Mouse (Mus musculus) CH12.LX (cell line): ENCODE results near the gene Magi2. TPM values are rescaled to one million over a fixed set of nuclear protein-coding genes. Genes with fewer than 3 reads are reported as not detected.

Source experiments
- DNase-seq: peaks from one replicate; pipeline ENCODE4 v3.0.0-alpha.2; 2013; ENCODE audit errors: extremely low read depth
- H3K27ac ChIP-seq: 2 replicates; pipeline ENCODE4 v1.5.1; 2012; ENCODE audit warnings: low read depth, mild to moderate bottlenecking, control low read depth, moderate library complexity; ENCODE audit not compliant: insufficient read depth
- H3K27me3 ChIP-seq: replicated peaks from 2 replicates; pipeline ENCODE3; 2012; ENCODE audit warnings: inconsistent platforms
- H3K36me3 ChIP-seq, 2 experiments: replicated peaks in 1 of 2; 2 replicates each; pipeline versions ENCODE3 to v1.6.1; 2012; ENCODE audit warnings: inconsistent platforms in 1 of 2, low read length in 1 of 2, mild to moderate bottlenecking in 1 of 2, mixed read lengths in 1 of 2, moderate library complexity in 1 of 2; ENCODE audit not compliant: control insufficient read depth in 1 of 2, insufficient read depth in 1 of 2
- H3K4me1 ChIP-seq, 2 experiments: 2 replicates each; pipeline ENCODE4 v1.6.1; 2012; ENCODE audit warnings: inconsistent platforms in 1 of 2, moderate library complexity in 1 of 2; ENCODE audit not compliant: insufficient read depth in 2 of 2, control insufficient read depth in 1 of 2
- H3K4me2 ChIP-seq: 2 replicates; pipeline ENCODE4 v1.6.1; 2012; ENCODE audit warnings: low read depth, mild to moderate bottlenecking, control low read depth; ENCODE audit not compliant: poor library complexity, insufficient read depth, severe bottlenecking
- H3K4me3 ChIP-seq, 3 experiments: fragments of 150-350 bp in 1 of 3; sonication (generic) in 1 of 3; replicated peaks in 1 of 3; 2 replicates each; pipeline versions ENCODE3 to v1.5.1; 2011 to 2012; ENCODE audit warnings: low read depth in 2 of 3, low read length in 2 of 3, mild to moderate bottlenecking in 2 of 3, moderate library complexity in 2 of 3, control low read depth in 1 of 3, improper control_type of control experiment in 1 of 3, inconsistent platforms in 1 of 3, mixed read lengths in 1 of 3; ENCODE audit not compliant: poor library complexity in 1 of 3
- H3K79me2 ChIP-seq: replicated peaks from 2 replicates; pipeline ENCODE4 v1.6.1; 2012; ENCODE audit warnings: mild to moderate bottlenecking, moderate library complexity; ENCODE audit not compliant: control insufficient read depth, poor library complexity, insufficient read depth, severe bottlenecking; ENCODE audit errors: extremely low read depth
- H3K9ac ChIP-seq: 2 replicates; pipeline ENCODE4 v1.6.1; 2012; ENCODE audit warnings: low read depth, mild to moderate bottlenecking, control low read depth, moderate library complexity; ENCODE audit not compliant: insufficient read depth
- H3K9me3 ChIP-seq: replicated peaks from 2 replicates; pipeline ENCODE3; 2012; ENCODE audit warnings: low read length, inconsistent platforms, mixed read lengths
- CHD1 ChIP-seq: IDR thresholded peaks from 2 replicates; pipeline ENCODE4 v1.6.1; 2012; ENCODE audit warnings: low read depth, low read length, improper control_type of control experiment, inconsistent platforms
- CTCF ChIP-seq, 2 experiments: IDR thresholded peaks in 1 of 2; conservative IDR thresholded peaks in 1 of 2; 2 replicates each; pipeline ENCODE4 v1.5.1; 2011 to 2012; ENCODE audit warnings: low read depth in 2 of 2, low read length in 2 of 2, improper control_type of control experiment in 1 of 2, inconsistent platforms in 1 of 2, mild to moderate bottlenecking in 1 of 2, moderate library complexity in 1 of 2
- E2F4 ChIP-seq: IDR thresholded peaks from 2 replicates; pipeline ENCODE4 v1.6.1; 2011; ENCODE audit warnings: low read depth, low read length, improper control_type of control experiment; ENCODE audit not compliant: insufficient replicate concordance
- GABPA ChIP-seq: IDR thresholded peaks from 2 replicates; pipeline ENCODE4 v1.6.1; 2012; ENCODE audit warnings: low read depth, low read length, improper control_type of control experiment, inconsistent platforms; ENCODE audit not compliant: insufficient replicate concordance
- JUN ChIP-seq: IDR thresholded peaks from 2 replicates; pipeline ENCODE4 v1.6.1; 2011; ENCODE audit warnings: low read depth, mild to moderate bottlenecking, low read length, improper control_type of control experiment, moderate library complexity; ENCODE audit not compliant: insufficient read depth
- JUND ChIP-seq: conservative IDR thresholded peaks from 2 replicates; pipeline ENCODE4 v1.6.1; 2011; ENCODE audit warnings: low read depth, low read length, improper control_type of control experiment
- KAT2A ChIP-seq: IDR thresholded peaks from 2 replicates; pipeline ENCODE4 v1.6.1; 2012; ENCODE audit warnings: low read length, improper control_type of control experiment, inconsistent platforms; ENCODE audit not compliant: insufficient replicate concordance
- MAFK ChIP-seq: IDR thresholded peaks from 2 replicates; pipeline ENCODE4 v1.6.1; 2011; ENCODE audit warnings: low read length, improper control_type of control experiment; ENCODE audit not compliant: insufficient replicate concordance
- MAZ ChIP-seq: IDR thresholded peaks from 2 replicates; pipeline ENCODE4 v1.6.1; 2012; ENCODE audit warnings: low read depth, mild to moderate bottlenecking, inconsistent platforms, low read length, improper control_type of control experiment, moderate library complexity
- MXI1 ChIP-seq: IDR thresholded peaks from 2 replicates; pipeline ENCODE4 v1.6.1; 2011; ENCODE audit warnings: mild to moderate bottlenecking, low read depth, low read length, improper control_type of control experiment
- NELFE ChIP-seq: IDR thresholded peaks from 2 replicates; pipeline ENCODE4 v1.6.1; 2011; ENCODE audit warnings: low read depth, low read length, improper control_type of control experiment
- NRF1 ChIP-seq: IDR thresholded peaks from 2 replicates; pipeline ENCODE4 v1.6.1; 2014; ENCODE audit warnings: low read depth, mild to moderate bottlenecking, inconsistent platforms, low read length, improper control_type of control experiment, moderate library complexity
- POLR2AphosphoS2 ChIP-seq: IDR thresholded peaks from 2 replicates; pipeline ENCODE4 v1.6.1; 2011; ENCODE audit warnings: low read depth, low read length, improper control_type of control experiment
- RCOR1 ChIP-seq: conservative IDR thresholded peaks from 2 replicates; pipeline ENCODE4 v1.6.1; 2012; ENCODE audit warnings: low read depth, mild to moderate bottlenecking, inconsistent platforms, low read length, improper control_type of control experiment
- SIN3A ChIP-seq: IDR thresholded peaks from 2 replicates; pipeline ENCODE4 v1.6.1; 2012; ENCODE audit warnings: low read length, improper control_type of control experiment, inconsistent platforms
- USF2 ChIP-seq: conservative IDR thresholded peaks from 2 replicates; pipeline ENCODE4 v1.6.1; 2011; ENCODE audit warnings: low read depth, low read length, improper control_type of control experiment
- ZC3H11A ChIP-seq: IDR thresholded peaks from 2 replicates; pipeline ENCODE4 v1.6.1; 2012; ENCODE audit warnings: low read depth, mild to moderate bottlenecking, inconsistent platforms, low read length, improper control_type of control experiment
- ZKSCAN1 ChIP-seq: IDR thresholded peaks from 2 replicates; pipeline ENCODE4 v1.6.1; 2012; ENCODE audit warnings: low read depth, inconsistent platforms, low read length, improper control_type of control experiment, borderline replicate concordance
- ZNF384 ChIP-seq: IDR thresholded peaks from 2 replicates; pipeline ENCODE4 v1.6.1; 2012; ENCODE audit warnings: low read depth, low read length, improper control_type of control experiment, inconsistent platforms
- dilution Hi-C: fragments of 300-500 bp; cut with MboI; formaldehyde crosslinking; loops from 2 replicates; pipeline ENCODE4 v1.14.3; 2020; ENCODE audit warnings: low sequenced_read_pairs; ENCODE audit not compliant: extremely low pct_unique_long_range_greater_than_20kb, extremely low pct_ligation_motif_present
- in situ Hi-C: fragments of 300-500 bp; cut with MboI; formaldehyde crosslinking; loops from 3 replicates; pipeline ENCODE4 v1.14.3; 2019; ENCODE audit warnings: low sequenced_read_pairs, low pct_ligation_motif_present, low pct_unique_long_range_greater_than_20kb, mixed read lengths
- polyA plus RNA-seq: library from polyadenylated mRNA; unstranded; fragments of >175 nt; gene quantifications from 2 replicates; pipeline ENCODE4 v1.2.1, GENCODE M21; 2012; ENCODE audit warnings: low read depth; ENCODE audit not compliant: insufficient read length
- total RNA-seq, 2 experiments: library from RNA; depleted of rRNA; stranded (reverse); fragments of 300-350 nt in 1 of 2; fragments of >200 nt in 1 of 2; gene quantifications; 2 replicates each; pipeline ENCODE4 v1.2.3; 2012 to 2014

Gene Magi2
- total and polyA plus RNA-seq, 3 experiments, result 0.37 to 0.63 (median 0.42) TPM

GRCm38 (mm10) chr5:19787522-19788144 is 560.8 kb downstream of the Magi2 start:
- no peak overlapping the region for H3K4me2 ChIP-seq
- no peaks in the 10 kb centered on the region for H3K79me2 ChIP-seq
- no peaks in the 10 kb centered on the region for H3K36me3 ChIP-seq
- no peak overlapping the region for H3K27ac ChIP-seq
- in situ Hi-C loops (no loop called here), dilution Hi-C loops (no loop called here)
- no peak overlapping the region for H3K4me3 ChIP-seq
- no peak for DNase-seq
- no peaks in the 10 kb centered on the region for H3K27me3 ChIP-seq
- H3K9ac ChIP-seq, result no peak overlapping the region
- no peak for TF ChIP-seq GABPA
- TF ChIP-seq JUN, result no peak
- no peak for TF ChIP-seq KAT2A
- TF ChIP-seq ZKSCAN1, result no peak
- TF ChIP-seq POLR2AphosphoS2, result no peak
- TF ChIP-seq ZC3H11A, result no peak
- no peaks in the 10 kb centered on the region for H3K4me1 ChIP-seq
- peaks cover 3% of the 10 kb centered on the region for H3K9me3 ChIP-seq

- H3K36me3 ChIP-seq, result no peaks in the 10 kb centered on the region
- no peak for TF ChIP-seq SIN3A
- no peak for TF ChIP-seq GABPA
- no peaks in the 10 kb centered on the region for H3K79me2 ChIP-seq
- DNase-seq, result no peak
- no peak overlapping the region for H3K4me2 ChIP-seq
- no peaks in the 10 kb centered on the region for H3K4me1 ChIP-seq
- no peaks in the 10 kb centered on the region for H3K27me3 ChIP-seq
- no peak overlapping the region for H3K4me3 ChIP-seq
- dilution Hi-C loops, result no loop called here
- no peaks in the 10 kb centered on the region for H3K9me3 ChIP-seq
- H3K9ac ChIP-seq, result no peak overlapping the region
- no peak overlapping the region for H3K27ac ChIP-seq
- in situ Hi-C loops, result no loop called here
Measured at GRCm38 (mm10) chr5:19803052-19803769, 576.4 kb downstream of the Magi2 start.

- Histone ChIP-seq H3K36me3 (no peaks in the 10 kb centered on the region), H3K9ac (no peak overlapping the region), H3K79me2 (no peaks in the 10 kb centered on the region), H3K4me2 (no peak overlapping the region), H3K27me3 (no peaks in the 10 kb centered on the region), H3K9me3 (no peaks in the 10 kb centered on the region), H3K4me3 (no peak overlapping the region), H3K27ac (no peak overlapping the region), H3K4me1 (no peaks in the 10 kb centered on the region)
- TF ChIP-seq RCOR1 (no peak), MAZ (no peak), CHD1 (no peak), MAFK (no peak), E2F4 (no peak), CTCF (conservative IDR thresholded peaks at IDR 0.05 in 1 of 2, IDR thresholded peaks at IDR 0.05 in 1 of 2; ENCODE audit: low read depth in 2 of 2, low read length in 2 of 2) (no peak), ZNF384 (no peak), NELFE (no peak), JUND (no peak), MXI1 (no peak), NRF1 (no peak), USF2 (no peak)
- in situ Hi-C loops, result no loop called here
- no peak for DNase-seq
- dilution Hi-C loops, result no loop called here
Measured at GRCm38 (mm10) chr5:19822502-19822901, 595.7 kb downstream of the Magi2 start.
